ENCODE assay signal across 23 mouse cellular contexts in the genomic region with DNA sequence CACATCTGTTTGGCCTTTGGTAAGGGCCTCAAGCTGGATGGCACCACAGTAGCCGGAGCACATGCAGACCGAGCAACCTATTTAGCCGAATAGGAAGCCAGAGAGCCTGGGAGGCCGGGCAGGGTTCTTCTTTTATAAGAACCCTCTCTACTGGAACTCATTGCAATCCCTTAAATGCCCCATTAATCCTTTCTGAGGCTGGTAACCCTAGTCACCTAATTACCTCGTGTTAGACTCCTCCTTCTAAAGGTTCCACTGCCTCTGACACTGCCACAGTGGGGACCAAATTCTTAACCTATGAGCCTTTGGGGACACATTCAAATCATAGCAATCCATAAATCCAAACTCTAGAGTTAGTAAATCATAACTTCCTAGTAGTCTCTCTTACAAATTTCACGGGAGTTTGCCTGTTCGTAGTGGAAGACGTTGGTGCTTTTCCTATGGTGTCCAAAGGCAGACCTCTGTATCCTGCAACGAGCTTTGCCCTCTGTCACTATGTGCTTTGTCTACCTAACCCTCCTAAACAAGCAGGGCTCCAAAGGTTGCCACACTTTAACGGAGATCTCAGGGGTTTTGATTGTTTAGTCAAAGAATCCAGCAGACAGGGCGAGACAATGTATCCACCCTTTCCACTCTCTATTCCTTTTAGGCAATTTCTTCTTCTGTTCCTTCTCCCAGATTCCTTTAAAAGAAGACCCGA. TPM values are rescaled to one million over a fixed set of nuclear protein-coding genes. Genes with fewer than 3 reads are reported as not detected.
DNase-seq lines count a peak whose midpoint lies in the region; ATAC-seq and TF ChIP-seq lines count a peak whose summit lies in the region.
"Had no signal": no experiment of that assay in that cellular context is flagged by ENCODE, and none has a peak within 500 bp of the region (broad histone marks: within the 10 kb centered on the region; RNA-seq: fewer than 3 reads in every experiment).

No protein-coding gene starts in this region.

- POLR2A ChIA-PET in Patski (lab: Charles Lee): no interaction called here

- H3K36me3 ChIP-seq in embryonic facial prominence, embryonic 14.5 days (ENCODE audit: control insufficient read depth, insufficient read depth, low read length): no peaks in the 10 kb centered on the region
- H3K36me3 ChIP-seq in embryonic facial prominence, embryonic 10.5 days (replicated peaks): no peaks in the 10 kb centered on the region
- no peaks in the 10 kb centered on the region for H3K36me3 ChIP-seq in kidney, embryonic 14.5 days (ENCODE audit: control insufficient read depth, insufficient read depth, low read length)
- H3K36me3 ChIP-seq in liver, embryonic 16.5 days (ENCODE audit: control insufficient read depth, insufficient read depth): no peaks in the 10 kb centered on the region
- H3K36me3 ChIP-seq: embryonic facial prominence, embryonic 13.5 days; lung, embryonic 15.5 days; midbrain, embryonic 15.5 days; neural tube, embryonic 12.5 days had no signal

- ATAC-seq in embryonic facial prominence, embryonic 14.5 days (ENCODE audit: low read depth): peak; percentile 18; the same call in 1 of the 2 replicates
- peak; percentile 39; the same call in 1 of the 2 replicates for ATAC-seq in kidney, embryonic 14.5 days (ENCODE audit: low FRiP score, low TSS enrichment)
- peak; percentile 44 for ATAC-seq in Patski
- peak; percentile 85 for ATAC-seq in liver, embryonic 16.5 days (ENCODE audit: low read depth)
- ATAC-seq: forebrain, embryonic 13.5 days; midbrain, embryonic 15.5 days had no signal

- CTCF ChIA-PET in Patski (lab: Charles Lee): no interaction called here

- H3K27ac ChIP-seq in embryonic facial prominence, embryonic 14.5 days (replicated peaks; ENCODE audit: low read depth, low read length): no peak overlapping the region
- H3K27ac ChIP-seq in embryonic facial prominence, embryonic 10.5 days (replicated peaks): no peak overlapping the region
- no peak overlapping the region for H3K27ac ChIP-seq in kidney, embryonic 14.5 days (ENCODE audit: low read depth, low read length)
- H3K27ac ChIP-seq in liver, embryonic 16.5 days (ENCODE audit: low read length): peak overlapping the region; percentile 74
- H3K27ac ChIP-seq: embryonic facial prominence, embryonic 13.5 days; forebrain, embryonic 13.5 days; hindbrain, embryonic 14.5 days; lung, embryonic 15.5 days; macrophage; midbrain, embryonic 15.5 days; neural tube, embryonic 12.5 days had no signal

- no peaks in the 10 kb centered on the region for H3K27me3 ChIP-seq in embryonic facial prominence, embryonic 14.5 days (replicated peaks; ENCODE audit: control insufficient read depth, insufficient read depth, low read length)
- no peaks in the 10 kb centered on the region for H3K27me3 ChIP-seq in embryonic facial prominence, embryonic 10.5 days (replicated peaks; ENCODE audit: low read depth, poor library complexity, severe bottlenecking)
- no peaks in the 10 kb centered on the region for H3K27me3 ChIP-seq in kidney, embryonic 14.5 days (ENCODE audit: control insufficient read depth, insufficient read depth, low read length)
- no peaks in the 10 kb centered on the region for H3K27me3 ChIP-seq in Patski
- H3K27me3 ChIP-seq in liver, embryonic 16.5 days (ENCODE audit: control insufficient read depth, insufficient read depth, low read depth, low read length): no peaks in the 10 kb centered on the region
- H3K27me3 ChIP-seq: embryonic facial prominence, embryonic 13.5 days; forebrain, embryonic 13.5 days; lung, embryonic 15.5 days; midbrain, embryonic 15.5 days; neural tube, embryonic 12.5 days had no signal

- no peaks in the 10 kb centered on the region for H3K9me3 ChIP-seq in embryonic facial prominence, embryonic 14.5 days (ENCODE audit: control insufficient read depth, low read length)
- H3K9me3 ChIP-seq in embryonic facial prominence, embryonic 10.5 days: no peaks in the 10 kb centered on the region
- no peaks in the 10 kb centered on the region for H3K9me3 ChIP-seq in kidney, embryonic 14.5 days (ENCODE audit: control insufficient read depth, low read length)
- no peaks in the 10 kb centered on the region for H3K9me3 ChIP-seq in liver, embryonic 16.5 days (replicated peaks; ENCODE audit: control insufficient read depth, low read length)
- H3K9me3 ChIP-seq: embryonic facial prominence, embryonic 13.5 days; forebrain, embryonic 13.5 days; lung, embryonic 15.5 days; midbrain, embryonic 15.5 days; neural tube, embryonic 12.5 days had no signal

- H3K4me2 ChIP-seq in embryonic facial prominence, embryonic 14.5 days (ENCODE audit: low read depth, low read length): no peak overlapping the region
- H3K4me2 ChIP-seq in kidney, embryonic 14.5 days (replicated peaks; ENCODE audit: low read depth, low read length): no peak overlapping the region
- no peak overlapping the region for H3K4me2 ChIP-seq in liver, embryonic 16.5 days (ENCODE audit: low read depth, low read length)
- H3K4me2 ChIP-seq: embryonic facial prominence, embryonic 13.5 days; forebrain, embryonic 13.5 days; heart, embryonic 11.5 days; hindbrain, embryonic 14.5 days; lung, embryonic 15.5 days; midbrain, embryonic 15.5 days; neural tube, embryonic 12.5 days had no signal

- DNase-seq in embryonic facial prominence, embryonic 14.5 days (ENCODE audit: low spot score): no peak
- DNase-seq in embryonic facial prominence, embryonic 10.5 days (ENCODE audit: low spot score): no peak
- no peak for DNase-seq in kidney, postnatal 36 days
- no peak for DNase-seq in Patski (ENCODE audit: low read depth, low spot score)
- DNase-seq in spleen, postnatal 36 days (ENCODE audit: low spot score in 2 of 2): no peak
- DNase-seq: adrenal gland, postnatal 10 days; cerebellum, adult 2 months; cerebellum, postnatal 25 days; kidney, postnatal 25 days; retina, postnatal 1 day; right cerebral cortex, postnatal 25 days; spleen, adult 18-20 months; thymus, postnatal 25 days had no signal

- WGBS in embryonic facial prominence, embryonic 14.5 days: 69% methylated on average over 12 of the region's 12 CpGs
- 58% methylated on average over 12 of the region's 12 CpGs for WGBS in embryonic facial prominence, embryonic 10.5 days
- WGBS in kidney, embryonic 14.5 days: 57% methylated on average over 12 of the region's 12 CpGs
- 61% methylated on average over 12 of the region's 12 CpGs for WGBS in liver, embryonic 16.5 days (ENCODE audit: insufficient replicate concordance)

- no peak overlapping the region for H3K9ac ChIP-seq in embryonic facial prominence, embryonic 14.5 days (ENCODE audit: low read depth, low read length)
- no peak overlapping the region for H3K9ac ChIP-seq in kidney, embryonic 14.5 days (ENCODE audit: low read depth, low read length)
- H3K9ac ChIP-seq in liver, embryonic 16.5 days (ENCODE audit: low read depth, low read length): no peak overlapping the region
- H3K9ac ChIP-seq: embryonic facial prominence, embryonic 13.5 days; forebrain, embryonic 13.5 days; hindbrain, embryonic 14.5 days; lung, embryonic 15.5 days; midbrain, embryonic 15.5 days; neural tube, embryonic 12.5 days had no signal

- TF ChIP-seq CTCF in Patski (IDR thresholded peaks at IDR 0.05): no peak

- no peak overlapping the region for H3K4me3 ChIP-seq in embryonic facial prominence, embryonic 14.5 days (ENCODE audit: low read depth, low read length)
- H3K4me3 ChIP-seq in embryonic facial prominence, embryonic 10.5 days: no peak overlapping the region
- H3K4me3 ChIP-seq in kidney, embryonic 14.5 days (ENCODE audit: low read length): no peak overlapping the region
- H3K4me3 ChIP-seq in liver, embryonic 16.5 days (ENCODE audit: low read depth, low read length): no peak overlapping the region
- H3K4me3 ChIP-seq: embryonic facial prominence, embryonic 13.5 days; forebrain, embryonic 13.5 days; lung, embryonic 15.5 days; midbrain, embryonic 15.5 days; neural tube, embryonic 12.5 days had no signal

- in situ Hi-C loops in Patski (cut with MboI; ENCODE audit: low pct_unique_long_range_greater_than_20kb): no loop called here

- no peaks in the 10 kb centered on the region for H3K4me1 ChIP-seq in embryonic facial prominence, embryonic 14.5 days (ENCODE audit: control insufficient read depth, insufficient read depth, low read length)
- H3K4me1 ChIP-seq in embryonic facial prominence, embryonic 10.5 days: no peaks in the 10 kb centered on the region
- no peaks in the 10 kb centered on the region for H3K4me1 ChIP-seq in kidney, embryonic 14.5 days (ENCODE audit: control insufficient read depth, insufficient read depth, low read length)
- H3K4me1 ChIP-seq in liver, embryonic 16.5 days (ENCODE audit: control insufficient read depth, low read depth, low read length): peaks cover 7% of the 10 kb centered on the region
- H3K4me1 ChIP-seq: forebrain, embryonic 13.5 days had no signal

RNA-seq across cellular contexts. Expression of a gene that starts 24.8 kb away (rescaled TPM):
- polyA plus RNA-seq in embryonic facial prominence, embryonic 14.5 days (2014; fragmentation: Nextera tagmentation; extraction: Ambion mirVana): 12.2 and 16.3 TPM in 2 replicates
- polyA plus RNA-seq in embryonic facial prominence, embryonic 10.5 days (2016; fragmentation: Nextera tagmentation; extraction: Ambion mirVana): 0.53 and 1.00 TPM in 2 replicates
- 3.1 and 5.9 TPM in 2 replicates for polyA plus RNA-seq in kidney, embryonic 14.5 days (2014; fragmentation: Nextera tagmentation; extraction: Ambion mirVana)
- 0.27 TPM for polyA plus RNA-seq in Patski (2021)
- polyA plus RNA-seq in liver, embryonic 16.5 days (2015; fragmentation: Nextera tagmentation; extraction: Ambion mirVana): 11.7 and 13.8 TPM in 2 replicates

Comparison
In these comparisons a context has a peak if more than half of its experiments do, and no peak if none do; other contexts are left out.
1. ATAC-seq: peak in every context shown above with its lines; median percentile 85 in liver, embryonic 16.5 days; 44 in Patski; 39 in kidney, embryonic 14.5 days; 18 in embryonic facial prominence, embryonic 14.5 days.